Mouse (Mus musculus) hindbrain, postnatal 0 days (tissue): ENCODE data around the gene Gm13278. TPM values are rescaled to one million over a fixed set of nuclear protein-coding genes. Genes with fewer than 3 reads are reported as not detected.
"Not testable (repeated sequence)": the region's sequence is repeated elsewhere in the genome, so short reads cannot be mapped to it uniquely, and the experiment has no call there.

ENCODE experiments used
- ATAC-seq: fragments of 200-750 bp; cut with Nextera tagmentation; 2 replicates; pipeline ENCODE4 v1.8.0; 2017; ENCODE audit warnings: mild to moderate bottlenecking, moderate TSS enrichment, moderate library complexity
- DNase-seq: peaks from one replicate; pipeline ENCODE4 v3.0.0-alpha.2; 2015; ENCODE audit warnings: low spot score
- H3K27ac ChIP-seq: fragments of 300-500 bp; sonication (generic); 2 replicates; pipeline ENCODE4 v1.5.1; 2014; ENCODE audit warnings: mild to moderate bottlenecking
- H3K27me3 ChIP-seq: fragments of 300-500 bp; sonication (generic); 2 replicates; pipeline ENCODE4 v1.6.1; 2014; ENCODE audit warnings: low read length, mixed read lengths; ENCODE audit not compliant: insufficient read depth
- H3K36me3 ChIP-seq: fragments of 300-500 bp; sonication (generic); 2 replicates; pipeline ENCODE4 v1.6.1; 2014; ENCODE audit warnings: low read length, mixed read lengths; ENCODE audit not compliant: insufficient read depth
- H3K4me1 ChIP-seq: fragments of 300-500 bp; sonication (generic); 2 replicates; pipeline ENCODE4 v1.6.1; 2014; ENCODE audit warnings: antibody characterized with exemption, low read length, mixed read lengths; ENCODE audit not compliant: insufficient read depth
- H3K4me2 ChIP-seq: fragments of 300-500 bp; sonication (generic); 2 replicates; pipeline ENCODE4 v1.6.1; 2014; ENCODE audit warnings: low read depth, mild to moderate bottlenecking, low read length, moderate library complexity, mixed read lengths
- H3K4me3 ChIP-seq: fragments of 300-500 bp; sonication (generic); 2 replicates; pipeline ENCODE4 v1.5.1; 2014; ENCODE audit warnings: low read length
- H3K9ac ChIP-seq: fragments of 300-500 bp; sonication (generic); replicated peaks from 2 replicates; pipeline ENCODE4 v1.6.1; 2014; ENCODE audit warnings: mild to moderate bottlenecking, low read length, moderate library complexity, mixed read lengths
- H3K9me3 ChIP-seq: fragments of 300-500 bp; sonication (generic); 2 replicates; pipeline ENCODE4 v1.6.1; 2016; ENCODE audit warnings: low read length, mixed read lengths
- CTCF ChIP-seq: IDR thresholded peaks from 2 replicates; pipeline ENCODE4 v1.5.1; 2016; ENCODE audit warnings: antibody characterized with exemption, control low read depth, low read depth
- WGBS: fragments of 180-500 bp; shearing (Covaris S2); extraction: QIAGEN DNeasy Blood & Tissue Kit; methylation state at CpG from one replicate; pipeline ENCODE4 v1.1.7; 2014; 5-methylcytosine and 5-hydroxymethylcytosine counted together
- polyA plus RNA-seq: library from polyadenylated mRNA; unstranded; fragments of >200 nt; fragmentation: Nextera tagmentation; extraction: Ambion mirVana; gene quantifications from 2 replicates; pipeline ENCODE4 v1.2.1, GENCODE M21; 2015
- total RNA-seq: library from RNA; depleted of rRNA; stranded (reverse); fragments of >200 nt; gene quantifications from 2 replicates; pipeline ENCODE4 v1.2.3, GENCODE M21; 2014

Gm13278 gene
- total and polyA plus RNA-seq, 2 experiments from 2014 or later = not detected

- peak overlapping the region; percentile 78; the same call in 1 of the 2 replicates for H3K27ac ChIP-seq
- WGBS = 0% methylated on average over 19 of the region's 21 CpGs
- not testable (repeated sequence) for H3K9ac ChIP-seq, H3K36me3 ChIP-seq, H3K27me3 ChIP-seq, H3K9me3 ChIP-seq, H3K4me1 ChIP-seq
- ATAC-seq (peak; percentile 100), DNase-seq (peak; percentile 92)
- peak; percentile 81 for TF ChIP-seq CTCF
- H3K4me2 ChIP-seq = peak overlapping the region; percentile 63
- H3K4me3 ChIP-seq = peak overlapping the region; percentile 41
Observed at GRCm38 (mm10) chr4:88757628-88758031, 33.7 kb upstream of the Gm13278 start.

DNA sequence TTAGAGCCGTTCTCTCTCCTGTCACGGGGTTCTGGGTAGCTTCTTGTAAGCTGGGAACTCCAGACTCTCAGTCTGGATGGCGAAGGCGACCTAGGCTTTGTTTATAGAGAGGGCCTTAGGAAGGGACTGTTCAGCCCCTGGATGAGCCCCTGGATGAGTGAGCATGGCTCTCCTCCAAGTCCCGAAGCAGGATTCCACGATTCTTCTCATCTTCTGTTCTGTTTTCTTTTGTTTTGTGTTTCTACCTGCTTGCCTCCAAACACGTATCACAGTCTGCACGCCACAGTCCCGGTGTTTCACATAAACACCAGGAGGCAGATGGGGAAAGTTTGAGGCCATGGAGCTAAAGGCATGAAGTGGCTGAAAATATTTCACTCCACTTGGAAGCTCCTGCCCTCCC, 32.6 kb upstream of the Gm13278 start:
- not testable (repeated sequence) for H3K27me3 ChIP-seq, DNase-seq, H3K4me1 ChIP-seq, ATAC-seq, H3K4me2 ChIP-seq, H3K9me3 ChIP-seq, H3K27ac ChIP-seq, H3K9ac ChIP-seq, H3K4me3 ChIP-seq, H3K36me3 ChIP-seq
- 89% methylated on average over 9 of the region's 9 CpGs for WGBS

- H3K27me3 ChIP-seq, H3K9ac ChIP-seq, H3K36me3 ChIP-seq, DNase-seq, H3K9me3 ChIP-seq, H3K27ac ChIP-seq, H3K4me1 ChIP-seq, ATAC-seq: not testable (repeated sequence)
- Histone ChIP-seq H3K4me2 (peak within 1 kb of the TSS; percentile 50), H3K4me3 (peak within 1 kb of the TSS; percentile 25)
- 23% methylated on average over 6 of the region's 14 CpGs for WGBS
Observed at GRCm38 (mm10) chr4:88759610-88760268, 31.6 kb upstream of the Gm13278 start, which contains the start of gene Gm13283. Gene Gm13283 (plus strand): TSS chr4:88760119.

GRCm38 (mm10) chr4:88760431-88760830, 30.9 kb upstream of the Gm13278 start:
- DNase-seq = peak; percentile 75
- not testable (repeated sequence) for H3K27ac ChIP-seq, H3K27me3 ChIP-seq, H3K9me3 ChIP-seq, H3K9ac ChIP-seq, ATAC-seq, H3K36me3 ChIP-seq, H3K4me1 ChIP-seq
- Histone ChIP-seq H3K4me3 (peak overlapping the region; percentile 25), H3K4me2 (peak overlapping the region; percentile 50)
- peak; percentile 66 for TF ChIP-seq CTCF
- 0% methylated on average over 21 of the region's 28 CpGs for WGBS

- not testable (repeated sequence) for H3K4me1 ChIP-seq, H3K4me2 ChIP-seq, H3K4me3 ChIP-seq, ATAC-seq, H3K36me3 ChIP-seq, H3K27me3 ChIP-seq, H3K9me3 ChIP-seq, H3K27ac ChIP-seq, H3K9ac ChIP-seq, DNase-seq
- 69% methylated on average over 6 of the region's 8 CpGs for WGBS
Observed at GRCm38 (mm10) chr4:88761776-88762175, 29.6 kb upstream of the Gm13278 start.

DNA sequence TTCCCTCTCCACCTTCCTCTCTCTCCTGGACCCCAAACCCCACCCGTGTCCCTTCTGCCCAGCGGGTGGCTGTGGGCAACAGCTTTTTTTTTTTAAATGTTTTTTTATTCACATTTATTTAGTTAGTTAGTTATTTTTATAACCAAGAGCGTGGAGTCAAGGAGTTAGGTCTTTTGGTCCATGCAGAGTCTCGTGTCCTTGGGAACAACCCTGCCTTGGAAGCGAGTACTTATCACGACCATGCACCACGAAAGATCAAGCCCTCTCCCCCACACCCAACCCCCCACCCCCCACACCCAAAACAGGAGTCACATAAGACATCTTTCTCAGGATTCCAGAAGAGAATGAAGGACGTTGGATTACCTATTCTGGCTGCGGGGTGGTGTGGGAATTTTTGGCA, 29.0 kb upstream of the Gm13278 start:
- H3K9ac ChIP-seq, H3K9me3 ChIP-seq, ATAC-seq, H3K27me3 ChIP-seq, H3K4me3 ChIP-seq, H3K4me2 ChIP-seq, H3K27ac ChIP-seq, H3K36me3 ChIP-seq, DNase-seq, H3K4me1 ChIP-seq: not testable (repeated sequence)
- WGBS = 58% methylated on average over 9 of the region's 9 CpGs

DNA sequence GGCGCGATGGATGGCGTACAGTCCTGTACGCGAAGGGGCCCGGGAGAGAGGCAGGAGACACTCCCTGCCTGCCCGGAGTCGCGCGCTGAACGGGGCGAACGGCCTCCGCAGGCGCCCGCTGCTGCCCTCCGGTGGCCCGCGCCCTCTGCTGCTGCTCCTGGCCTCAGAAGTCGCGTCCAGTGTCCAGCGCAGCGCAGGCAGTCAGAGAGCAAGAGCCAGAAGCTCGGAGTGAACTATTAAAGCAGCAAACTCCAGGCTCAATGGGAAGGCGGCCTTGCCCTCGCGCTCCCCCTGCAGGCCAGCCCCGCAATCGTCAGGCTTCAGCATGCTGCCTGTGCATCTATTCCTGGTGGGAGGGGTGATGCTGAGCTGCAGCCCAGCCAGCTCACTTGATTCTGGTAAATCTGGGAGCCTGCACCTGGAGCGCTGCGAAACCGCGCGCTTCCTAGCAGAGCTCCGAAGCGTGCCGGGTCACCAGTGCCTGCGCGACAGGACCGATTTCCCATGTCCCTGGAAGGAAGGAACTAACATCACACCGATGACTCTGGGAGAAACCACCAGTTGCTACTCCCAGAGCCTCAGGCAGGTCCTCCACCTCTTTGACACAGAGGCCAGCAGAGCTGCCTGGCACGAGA, 27.8 kb upstream of the Gm13278 start:
- peak; percentile 70 for DNase-seq
- not testable (repeated sequence) for H3K36me3 ChIP-seq, H3K27me3 ChIP-seq, H3K4me1 ChIP-seq, ATAC-seq, H3K27ac ChIP-seq, H3K9me3 ChIP-seq, H3K9ac ChIP-seq
- WGBS = 4% methylated on average over 21 of the region's 42 CpGs
- peak overlapping the region; percentile 25 for H3K4me3 ChIP-seq
- peak; percentile 68 for TF ChIP-seq CTCF
- peak overlapping the region; percentile 48; the same call in 1 of the 2 replicates for H3K4me2 ChIP-seq

DNA sequence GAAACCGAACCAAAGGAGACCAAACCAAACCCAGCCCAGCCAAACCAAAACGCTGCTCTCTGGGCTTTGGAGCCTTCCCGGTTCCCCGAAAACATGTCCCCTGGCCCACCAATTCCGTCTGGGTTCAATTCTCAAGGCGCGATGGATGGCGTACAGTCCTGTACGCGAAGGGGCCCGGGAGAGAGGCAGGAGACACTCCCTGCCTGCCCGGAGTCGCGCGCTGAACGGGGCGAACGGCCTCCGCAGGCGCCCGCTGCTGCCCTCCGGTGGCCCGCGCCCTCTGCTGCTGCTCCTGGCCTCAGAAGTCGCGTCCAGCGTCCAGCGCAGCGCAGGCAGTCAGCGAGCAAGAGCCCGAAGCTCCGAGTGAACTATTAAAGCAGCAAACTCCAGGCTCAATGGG, 17.8 kb upstream of the Gm13278 start, which contains the start of gene Gm13290:
Gm13290 (plus strand) TSS at position 301 of the 400 bp plus-strand sequence.
- not testable (repeated sequence) for H3K27me3 ChIP-seq, ATAC-seq, DNase-seq, H3K9ac ChIP-seq, H3K4me1 ChIP-seq, H3K36me3 ChIP-seq, H3K27ac ChIP-seq, H3K4me3 ChIP-seq, H3K9me3 ChIP-seq, H3K4me2 ChIP-seq
- no CpG with 5 or more reads among the region's 32 CpGs for WGBS

DNA sequence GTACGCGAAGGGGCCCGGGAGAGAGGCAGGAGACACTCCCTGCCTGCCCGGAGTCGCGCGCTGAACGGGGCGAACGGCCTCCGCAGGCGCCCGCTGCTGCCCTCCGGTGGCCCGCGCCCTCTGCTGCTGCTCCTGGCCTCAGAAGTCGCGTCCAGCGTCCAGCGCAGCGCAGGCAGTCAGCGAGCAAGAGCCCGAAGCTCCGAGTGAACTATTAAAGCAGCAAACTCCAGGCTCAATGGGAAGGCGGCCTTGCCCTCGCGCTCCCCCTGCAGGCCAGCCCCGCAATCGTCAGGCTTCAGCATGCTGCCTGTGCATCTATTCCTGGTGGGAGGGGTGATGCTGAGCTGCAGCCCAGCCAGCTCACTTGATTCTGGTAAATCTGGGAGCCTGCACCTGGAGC, 14.7 kb upstream of the Gm13278 start, which contains the start of gene Gm13289:
Gm13289 (plus strand) TSS at position 301 of the 400 bp plus-strand sequence.
- WGBS = no CpG with 5 or more reads among the region's 29 CpGs
- H3K36me3 ChIP-seq = not testable (repeated sequence)

DNA sequence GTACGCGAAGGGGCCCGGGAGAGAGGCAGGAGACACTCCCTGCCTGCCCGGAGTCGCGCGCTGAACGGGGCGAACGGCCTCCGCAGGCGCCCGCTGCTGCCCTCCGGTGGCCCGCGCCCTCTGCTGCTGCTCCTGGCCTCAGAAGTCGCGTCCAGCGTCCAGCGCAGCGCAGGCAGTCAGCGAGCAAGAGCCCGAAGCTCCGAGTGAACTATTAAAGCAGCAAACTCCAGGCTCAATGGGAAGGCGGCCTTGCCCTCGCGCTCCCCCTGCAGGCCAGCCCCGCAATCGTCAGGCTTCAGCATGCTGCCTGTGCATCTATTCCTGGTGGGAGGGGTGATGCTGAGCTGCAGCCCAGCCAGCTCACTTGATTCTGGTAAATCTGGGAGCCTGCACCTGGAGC, 11.8 kb upstream of the Gm13278 start, which contains the start of gene Gm13272:
Gm13272 (plus strand) TSS at position 301 of the 400 bp plus-strand sequence.
- H3K9ac ChIP-seq, ATAC-seq, H3K36me3 ChIP-seq, H3K27ac ChIP-seq, H3K4me3 ChIP-seq, DNase-seq, H3K9me3 ChIP-seq, H3K4me2 ChIP-seq, H3K4me1 ChIP-seq, H3K27me3 ChIP-seq: not testable (repeated sequence)
- WGBS = no CpG with 5 or more reads among the region's 29 CpGs

More for the DNA sequence above, 14.7 kb upstream of the Gm13278 start, which contains the start of gene Gm13289:
- DNase-seq, H3K4me1 ChIP-seq, H3K27me3 ChIP-seq, H3K9me3 ChIP-seq, H3K4me3 ChIP-seq, H3K4me2 ChIP-seq, H3K9ac ChIP-seq, ATAC-seq, H3K27ac ChIP-seq: not testable (repeated sequence)
